Mouse (Mus musculus): ENCODE results near the gene Ddx10. TPM values are rescaled to one million over a fixed set of nuclear protein-coding genes. Genes with fewer than 3 reads are reported as not detected.

Ddx10 gene
- polyA plus RNA-seq, 1 experiment from 2014 or later = 24.7 TPM

DNA sequence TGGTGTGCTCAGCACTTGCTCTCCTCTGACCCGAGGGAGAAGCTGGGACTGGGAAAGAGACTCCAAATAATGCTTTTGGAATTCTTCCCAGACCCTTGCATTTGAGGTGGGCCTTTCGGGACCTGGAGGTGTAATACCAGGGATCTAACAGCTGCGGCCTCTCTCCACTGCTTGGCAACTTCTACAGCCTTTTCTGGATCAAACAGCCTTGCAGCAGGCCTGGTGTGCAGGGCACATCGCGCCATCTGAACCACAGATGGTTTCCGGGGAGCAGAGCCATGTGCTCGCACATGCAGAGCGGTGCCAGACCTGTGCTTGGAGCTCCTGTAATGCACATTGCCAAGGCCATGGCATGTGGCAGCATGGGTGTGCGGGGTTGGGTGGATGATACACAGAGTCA is 175.8 kb downstream of the Ddx10 start:
- H3K4me1 ChIP-seq (ENCODE audit: control insufficient read depth, insufficient read depth, low read length) = no peaks in the 10 kb centered on the region
- H3K36me3 ChIP-seq (ENCODE audit: control insufficient read depth, insufficient read depth, low read length) = no peaks in the 10 kb centered on the region
- DNase-seq (peak; percentile 33), ATAC-seq (ENCODE audit: low FRiP score, low TSS enrichment) (peak; percentile 17; the same call in 1 of the 2 replicates)
- H3K27ac ChIP-seq (replicated peaks; ENCODE audit: low read depth, low read length) = no peak overlapping the region
- no peaks in the 10 kb centered on the region for H3K27me3 ChIP-seq (ENCODE audit: control insufficient read depth, insufficient read depth, low read length)
- WGBS = 87% methylated on average over 9 of the region's 9 CpGs
- H3K9me3 ChIP-seq (ENCODE audit: control insufficient read depth, low read length) = no peaks in the 10 kb centered on the region
- H3K4me3 ChIP-seq (replicated peaks; ENCODE audit: low read depth, low read length) = no peak overlapping the region
- H3K4me2 ChIP-seq (ENCODE audit: low read length) = no peak overlapping the region
- H3K9ac ChIP-seq (replicated peaks; ENCODE audit: low read length) = no peak overlapping the region

DNA sequence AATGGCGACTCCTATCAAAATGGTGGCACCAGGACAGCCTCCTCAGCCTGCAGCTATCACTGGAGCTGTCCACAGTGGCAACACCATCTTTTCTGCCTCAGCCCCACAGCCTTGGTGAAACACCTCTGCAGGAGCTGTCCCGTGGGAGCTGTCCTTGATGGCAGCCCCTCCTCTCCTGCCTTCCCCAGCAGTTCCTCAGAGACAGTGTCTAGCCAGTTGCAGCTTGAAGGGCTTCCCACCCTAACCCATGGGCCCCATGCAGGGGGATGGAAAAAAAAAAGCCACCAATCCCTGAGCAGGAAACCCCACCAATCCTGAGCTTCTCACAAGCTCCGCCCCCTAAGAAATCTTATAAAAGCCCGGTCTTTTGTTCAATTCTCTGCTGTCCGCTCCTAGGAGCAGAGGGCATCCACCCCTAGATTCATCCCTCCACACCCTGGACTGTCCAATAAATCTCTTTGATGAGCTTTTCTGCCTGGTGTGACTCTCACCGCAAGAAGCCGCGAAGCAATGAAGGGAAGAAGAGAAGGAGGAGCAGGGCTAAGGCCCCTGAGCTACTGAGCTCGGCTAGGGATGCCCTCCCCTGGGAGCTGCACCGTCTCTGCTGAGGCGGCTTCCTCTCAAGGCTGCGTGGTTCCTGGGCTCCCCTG is 176.9 kb downstream of the Ddx10 start:
- Histone ChIP-seq H3K4me3 (replicated peaks; ENCODE audit: low read depth, low read length) (no peak overlapping the region), H3K27me3 (ENCODE audit: control insufficient read depth, insufficient read depth, low read length) (no peaks in the 10 kb centered on the region), H3K9ac (replicated peaks; ENCODE audit: low read length) (no peak overlapping the region), H3K4me1 (ENCODE audit: control insufficient read depth, insufficient read depth, low read length) (no peaks in the 10 kb centered on the region), H3K4me2 (ENCODE audit: low read length) (no peak overlapping the region), H3K27ac (replicated peaks; ENCODE audit: low read depth, low read length) (no peak overlapping the region), H3K36me3 (ENCODE audit: control insufficient read depth, insufficient read depth, low read length) (no peaks in the 10 kb centered on the region), H3K9me3 (ENCODE audit: control insufficient read depth, low read length) (no peaks in the 10 kb centered on the region)
- ATAC-seq (ENCODE audit: low FRiP score, low TSS enrichment) (no peak), DNase-seq (no peak)
- 66% methylated on average over 12 of the region's 12 CpGs for WGBS

DNA sequence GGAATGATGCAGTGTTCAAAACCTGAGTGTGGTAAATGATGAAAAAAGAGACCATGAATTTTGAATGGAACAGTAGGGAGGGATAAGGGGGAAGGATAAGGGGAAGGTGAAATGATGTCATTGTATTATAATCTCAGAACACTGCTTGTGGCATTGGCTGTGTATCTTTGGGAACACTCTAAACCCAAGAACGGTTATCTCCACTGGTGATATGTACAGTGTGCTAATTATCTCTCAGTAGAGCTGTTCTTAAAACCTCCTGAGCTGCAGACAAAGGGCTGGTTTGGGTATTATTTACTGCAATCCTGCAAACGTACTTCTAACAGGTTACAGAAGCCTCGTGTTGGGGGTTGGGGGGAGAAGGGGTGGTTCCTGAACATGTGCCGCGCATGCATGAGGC is 179.7 kb downstream of the Ddx10 start:
- no peak for DNase-seq
- H3K4me1 ChIP-seq (ENCODE audit: control insufficient read depth, insufficient read depth, low read length) = no peaks in the 10 kb centered on the region
- no peak overlapping the region for H3K9ac ChIP-seq (replicated peaks; ENCODE audit: low read length)
- no peak overlapping the region for H3K4me2 ChIP-seq (ENCODE audit: low read length)
- H3K9me3 ChIP-seq (ENCODE audit: control insufficient read depth, low read length) = no peaks in the 10 kb centered on the region
- H3K36me3 ChIP-seq (ENCODE audit: control insufficient read depth, insufficient read depth, low read length) = no peaks in the 10 kb centered on the region
- no peak for ATAC-seq (ENCODE audit: low FRiP score, low TSS enrichment)
- H3K4me3 ChIP-seq (replicated peaks; ENCODE audit: low read depth, low read length) = no peak overlapping the region
- WGBS = 90% methylated on average over 5 of the region's 5 CpGs
- H3K27ac ChIP-seq (replicated peaks; ENCODE audit: low read depth, low read length) = no peak overlapping the region
- H3K27me3 ChIP-seq (ENCODE audit: control insufficient read depth, insufficient read depth, low read length) = no peaks in the 10 kb centered on the region

DNA sequence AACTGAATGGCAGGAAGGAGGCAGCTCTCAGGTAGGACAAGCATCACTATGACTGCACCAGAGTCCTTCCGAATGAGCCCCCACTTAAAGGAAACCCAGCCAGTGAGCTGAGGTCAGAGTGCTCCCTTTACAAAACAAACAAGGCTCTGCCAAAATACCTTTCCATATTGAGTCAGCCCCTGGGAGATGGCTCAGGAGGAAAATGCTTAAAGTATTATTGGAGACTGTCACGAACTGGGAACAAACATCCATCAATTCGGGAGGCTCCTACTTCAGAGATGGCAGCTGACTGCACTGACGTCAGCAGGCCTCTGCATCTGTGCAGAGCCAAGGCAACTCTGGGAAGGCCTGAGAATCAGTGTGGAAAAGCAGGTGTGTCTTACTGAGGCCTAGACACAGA is 181.4 kb downstream of the Ddx10 start:
- no peak overlapping the region for H3K27ac ChIP-seq (replicated peaks; ENCODE audit: low read depth, low read length)
- H3K4me2 ChIP-seq (ENCODE audit: low read length) = no peak overlapping the region
- H3K4me3 ChIP-seq (replicated peaks; ENCODE audit: low read depth, low read length) = no peak overlapping the region
- no peak for ATAC-seq (ENCODE audit: low FRiP score, low TSS enrichment)
- H3K4me1 ChIP-seq (ENCODE audit: control insufficient read depth, insufficient read depth, low read length) = no peaks in the 10 kb centered on the region
- H3K27me3 ChIP-seq (ENCODE audit: control insufficient read depth, insufficient read depth, low read length) = no peaks in the 10 kb centered on the region
- no peak for DNase-seq
- H3K9me3 ChIP-seq (ENCODE audit: control insufficient read depth, low read length) = no peaks in the 10 kb centered on the region
- no peak overlapping the region for H3K9ac ChIP-seq (replicated peaks; ENCODE audit: low read length)
- WGBS = 63% methylated on average over 4 of the region's 4 CpGs
- no peaks in the 10 kb centered on the region for H3K36me3 ChIP-seq (ENCODE audit: control insufficient read depth, insufficient read depth, low read length)

DNA sequence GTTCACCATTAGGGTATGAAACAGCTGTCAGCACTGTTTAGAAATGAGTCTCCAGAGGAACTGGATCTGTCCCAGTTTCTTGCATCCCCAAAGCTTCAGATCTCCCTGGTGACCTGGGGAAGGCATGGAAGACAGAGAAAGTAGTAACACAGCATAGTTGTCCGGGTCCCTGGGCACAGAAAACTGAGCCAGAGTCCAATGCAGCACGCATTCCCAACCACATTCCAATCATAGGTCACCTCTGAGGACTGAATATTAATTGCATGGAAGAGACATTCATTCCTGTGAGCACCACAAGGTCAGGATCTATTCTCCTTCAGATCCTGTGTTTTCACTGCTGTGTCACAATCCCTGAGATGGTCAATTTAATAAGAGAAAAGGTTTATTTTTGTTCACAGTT is 182.8 kb downstream of the Ddx10 start:
- ATAC-seq (ENCODE audit: low FRiP score, low TSS enrichment) (no peak), DNase-seq (no peak)
- Histone ChIP-seq H3K9me3 (ENCODE audit: control insufficient read depth, low read length) (no peaks in the 10 kb centered on the region), H3K4me3 (replicated peaks; ENCODE audit: low read depth, low read length) (no peak overlapping the region), H3K36me3 (ENCODE audit: control insufficient read depth, insufficient read depth, low read length) (no peaks in the 10 kb centered on the region), H3K27ac (replicated peaks; ENCODE audit: low read depth, low read length) (no peak overlapping the region), H3K4me1 (ENCODE audit: control insufficient read depth, insufficient read depth, low read length) (no peaks in the 10 kb centered on the region), H3K4me2 (ENCODE audit: low read length) (no peak overlapping the region), H3K27me3 (ENCODE audit: control insufficient read depth, insufficient read depth, low read length) (no peaks in the 10 kb centered on the region), H3K9ac (replicated peaks; ENCODE audit: low read length) (no peak overlapping the region)
- WGBS = 80% methylated on average over 2 of the region's 2 CpGs

DNA sequence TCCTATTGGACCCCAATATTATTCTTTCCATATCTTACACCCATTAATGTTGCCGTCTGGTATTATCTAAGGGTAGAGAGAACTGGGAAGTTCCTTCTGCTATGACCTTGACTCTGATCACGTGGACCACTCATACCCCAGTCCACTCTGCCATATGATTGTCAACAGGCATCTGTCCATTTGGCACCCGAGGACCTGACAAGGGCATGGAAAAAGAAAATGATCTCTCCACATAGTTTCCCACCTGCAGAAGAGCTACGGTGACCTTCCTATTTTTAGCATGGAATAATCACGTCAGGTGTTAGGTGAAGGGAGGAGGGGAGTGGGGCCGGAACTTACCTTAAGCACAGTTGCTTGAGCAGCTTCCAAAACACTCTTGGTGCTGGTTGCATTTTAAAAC is 183.3 kb downstream of the Ddx10 start:
- no peaks in the 10 kb centered on the region for H3K9me3 ChIP-seq (ENCODE audit: control insufficient read depth, low read length)
- ATAC-seq (ENCODE audit: low FRiP score, low TSS enrichment) = no peak

DNA sequence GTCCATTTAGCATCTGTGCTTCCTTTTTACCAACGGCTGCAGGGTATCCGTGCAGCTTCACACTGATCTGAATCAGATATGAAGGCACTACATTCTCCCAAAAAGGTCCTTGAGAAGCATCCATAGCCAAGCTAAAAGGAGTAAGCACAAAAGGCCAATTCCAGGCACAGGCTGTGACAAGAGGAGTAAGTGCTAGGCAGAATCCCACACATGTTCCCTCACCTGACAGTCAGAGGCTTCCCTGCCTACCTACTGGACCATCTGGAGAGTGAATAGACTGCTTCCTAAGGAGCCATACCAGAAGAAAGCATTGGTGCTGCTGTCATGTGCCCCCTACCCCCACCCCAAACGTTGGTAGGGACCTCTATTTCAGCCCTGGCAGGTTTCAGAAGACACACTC is 192.5 kb downstream of the Ddx10 start:
- ATAC-seq (ENCODE audit: low FRiP score, low TSS enrichment) (no peak), DNase-seq (no peak)
- Histone ChIP-seq H3K27ac (replicated peaks; ENCODE audit: low read depth, low read length) (no peak overlapping the region), H3K9ac (replicated peaks; ENCODE audit: low read length) (no peak overlapping the region), H3K4me2 (ENCODE audit: low read length) (no peak overlapping the region), H3K36me3 (ENCODE audit: control insufficient read depth, insufficient read depth, low read length) (no peaks in the 10 kb centered on the region), H3K27me3 (ENCODE audit: control insufficient read depth, insufficient read depth, low read length) (no peaks in the 10 kb centered on the region), H3K4me1 (ENCODE audit: control insufficient read depth, insufficient read depth, low read length) (no peaks in the 10 kb centered on the region), H3K9me3 (ENCODE audit: control insufficient read depth, low read length) (peaks cover 3% of the 10 kb centered on the region; the same call in 1 of the 2 replicates), H3K4me3 (replicated peaks; ENCODE audit: low read depth, low read length) (no peak overlapping the region)
- 70% methylated on average over 3 of the region's 3 CpGs for WGBS

More for the DNA sequence above, 183.3 kb downstream of the Ddx10 start:
- no peak overlapping the region for H3K27ac ChIP-seq (replicated peaks; ENCODE audit: low read depth, low read length)
- no peaks in the 10 kb centered on the region for H3K27me3 ChIP-seq (ENCODE audit: control insufficient read depth, insufficient read depth, low read length)
- no peaks in the 10 kb centered on the region for H3K4me1 ChIP-seq (ENCODE audit: control insufficient read depth, insufficient read depth, low read length)
- 92% methylated on average over 6 of the region's 6 CpGs for WGBS
- no peaks in the 10 kb centered on the region for H3K36me3 ChIP-seq (ENCODE audit: control insufficient read depth, insufficient read depth, low read length)
- H3K4me2 ChIP-seq (ENCODE audit: low read length) = no peak overlapping the region
- no peak overlapping the region for H3K4me3 ChIP-seq (replicated peaks; ENCODE audit: low read depth, low read length)
- no peak for DNase-seq
- H3K9ac ChIP-seq (replicated peaks; ENCODE audit: low read length) = no peak overlapping the region

Other genes with a start within 250 kb of the Ddx10 start
- gene Exph5, start 53.6 kb upstream of the Ddx10 start, polyA plus RNA-seq (2014; fragmentation: Nextera tagmentation; extraction: Ambion mirVana) = 0.23 and 0.79 TPM in 2 replicates
- gene Kdelc2, start 136.0 kb upstream of the Ddx10 start, polyA plus RNA-seq (2014; fragmentation: Nextera tagmentation; extraction: Ambion mirVana) = 2.0 and 5.5 TPM in 2 replicates
- gene 4930550C14Rik, start 154.3 kb upstream of the Ddx10 start, polyA plus RNA-seq (2014; fragmentation: Nextera tagmentation; extraction: Ambion mirVana) = 0.08 and 0.41 TPM in 2 replicates